Mouse (Mus musculus) liver, embryonic 11.5 days (tissue): ENCODE data around the gene Spata2. TPM values are rescaled to one million over a fixed set of nuclear protein-coding genes. Genes with fewer than 3 reads are reported as not detected.

Experiments used
- ATAC-seq: fragments of 200-750 bp; cut with Nextera tagmentation; replicated peaks from 2 replicates; pipeline ENCODE4 v1.8.0; 2017; ENCODE audit warnings: moderate number of reproducible peaks, mild to moderate bottlenecking, moderate TSS enrichment, moderate library complexity; ENCODE audit not compliant: low FRiP score
- DNase-seq: peaks from one replicate; pipeline ENCODE4 v3.0.0-alpha.2; 2017; ENCODE audit warnings: low spot score
- H3K27ac ChIP-seq: fragments of 300-500 bp; sonication (generic); 2 replicates; pipeline ENCODE4 v1.5.1; 2014; ENCODE audit warnings: mild to moderate bottlenecking, low read depth, low read length, control low read depth
- H3K27me3 ChIP-seq: fragments of 300-500 bp; sonication (generic); replicated peaks from 2 replicates; pipeline ENCODE4 v1.6.1; 2014; ENCODE audit warnings: low read length, mixed read lengths; ENCODE audit not compliant: control insufficient read depth, insufficient read depth
- H3K36me3 ChIP-seq: fragments of 300-500 bp; sonication (generic); 2 replicates; pipeline ENCODE4 v1.6.1; 2014; ENCODE audit warnings: mild to moderate bottlenecking, low read length, moderate library complexity, mixed read lengths; ENCODE audit not compliant: control insufficient read depth, insufficient read depth
- H3K4me1 ChIP-seq: fragments of 300-500 bp; sonication (generic); replicated peaks from 2 replicates; pipeline ENCODE4 v1.6.1; 2014; ENCODE audit warnings: low read length, mixed read lengths; ENCODE audit not compliant: control insufficient read depth, insufficient read depth
- H3K4me2 ChIP-seq: fragments of 300-500 bp; sonication (generic); 2 replicates; pipeline ENCODE4 v1.6.1; 2014; ENCODE audit warnings: mild to moderate bottlenecking, control low read depth, moderate library complexity
- H3K4me3 ChIP-seq: fragments of 300-500 bp; sonication (generic); 2 replicates; pipeline ENCODE4 v1.5.1; 2014; ENCODE audit warnings: low read depth, low read length, control low read depth
- H3K9ac ChIP-seq: fragments of 300-500 bp; sonication (generic); 2 replicates; pipeline ENCODE4 v1.6.1; 2014; ENCODE audit warnings: low read depth, low read length, control low read depth
- H3K9me3 ChIP-seq: fragments of 300-500 bp; sonication (generic); 2 replicates; pipeline ENCODE4 v1.6.1; 2016; ENCODE audit warnings: low read length, inconsistent platforms, mixed read lengths; ENCODE audit not compliant: control insufficient read depth
- WGBS: fragments of 180-500 bp; shearing (Covaris S2); extraction: QIAGEN DNeasy Blood & Tissue Kit; methylation state at CpG from one replicate; pipeline ENCODE4 v1.1.7; 2014; 5-methylcytosine and 5-hydroxymethylcytosine counted together
- polyA plus RNA-seq: library from polyadenylated mRNA; unstranded; fragments of >200 nt; fragmentation: Nextera tagmentation; extraction: Ambion mirVana; gene quantifications from 2 replicates; pipeline ENCODE4 v1.2.1, GENCODE M21; 2014

Spata2 gene
- 16.2 and 17.5 TPM in 2 replicates for polyA plus RNA-seq

DNA sequence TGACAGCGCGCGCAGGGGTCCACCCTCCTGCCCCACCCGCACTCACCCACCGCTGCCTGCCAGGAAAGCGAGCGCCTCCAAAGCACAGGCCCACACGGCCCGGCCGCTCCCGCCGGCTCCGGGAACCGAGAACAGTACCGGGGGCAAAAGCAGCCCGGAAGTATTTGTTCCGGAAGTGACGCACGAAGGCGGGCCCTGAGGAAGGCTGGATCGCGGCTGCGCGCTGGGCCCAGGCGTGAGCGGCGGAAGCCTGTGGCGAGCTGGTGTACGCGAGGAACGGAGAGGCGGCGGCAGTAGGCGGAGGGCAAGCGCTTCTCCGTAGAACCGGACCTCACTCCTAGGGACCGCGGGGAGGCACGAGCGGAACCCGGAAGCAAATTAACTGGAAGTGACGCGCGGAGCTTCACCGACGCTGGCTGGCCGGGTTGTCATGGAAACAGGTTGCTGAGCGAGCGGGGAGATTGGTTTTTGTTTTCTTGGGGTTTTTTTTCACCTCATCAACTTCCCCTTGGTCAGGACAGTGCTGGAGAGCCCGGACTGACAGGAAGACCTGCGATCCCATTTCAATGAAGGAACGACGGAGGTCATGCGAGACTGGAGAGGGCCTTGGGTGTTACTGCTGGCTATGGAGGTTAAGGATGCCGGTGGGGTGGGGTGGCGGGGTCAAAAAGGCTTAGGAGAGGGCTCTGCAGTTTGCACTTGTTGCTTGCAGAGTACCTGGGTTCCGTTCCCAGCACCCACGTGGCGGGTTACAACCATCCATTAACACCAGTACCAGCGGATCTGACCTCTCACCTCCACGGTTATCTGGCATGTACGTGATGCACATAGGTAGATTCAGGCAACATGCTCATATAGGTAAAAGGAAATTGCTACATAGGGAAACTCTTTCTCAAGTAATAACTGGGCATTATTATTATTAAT is at the start of gene Spata2:
Spata2 (minus strand) TSS at position 175 of the 924 bp plus-strand sequence.
- Histone ChIP-seq H3K27me3 (no peaks in the 10 kb centered on the region), H3K4me2 (peak within 1 kb of the TSS; percentile 97), H3K9ac (peak within 1 kb of the TSS; percentile 94), H3K4me1 (peaks cover 12% of the 10 kb centered on the region), H3K27ac (peak within 1 kb of the TSS; percentile 90), H3K4me3 (peak within 1 kb of the TSS; percentile 96), H3K9me3 (no peaks in the 10 kb centered on the region), H3K36me3 (no peaks in the 10 kb centered on the region)
- ATAC-seq (peak; percentile 87), DNase-seq (peak; percentile 91)
- 1% methylated on average over 63 of the region's 63 CpGs for WGBS

DNA sequence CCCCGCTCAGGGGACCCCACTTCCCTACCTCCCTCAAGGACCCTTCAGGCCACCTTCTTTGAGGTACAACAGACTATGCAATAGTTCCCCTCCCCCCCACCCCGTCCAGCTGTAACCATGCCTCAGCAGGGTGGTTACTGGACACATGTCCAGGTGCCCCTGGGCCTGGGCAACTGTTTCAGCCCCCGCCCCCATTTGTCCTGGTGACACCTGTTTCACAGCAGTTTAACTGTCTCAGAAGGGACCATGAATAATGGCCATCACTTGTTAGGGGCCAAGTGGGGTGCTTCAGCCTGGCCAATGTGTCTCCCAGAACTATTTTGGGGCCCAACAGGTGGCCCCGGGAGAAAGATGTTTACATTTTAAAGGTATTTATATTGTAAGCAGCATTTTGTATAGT is 49.7 kb upstream of the Spata2 start:
- Histone ChIP-seq H3K9ac (no peak overlapping the region), H3K36me3 (peaks cover 2% of the 10 kb centered on the region; the same call in 1 of the 2 replicates), H3K9me3 (no peaks in the 10 kb centered on the region), H3K27me3 (peaks cover 29% of the 10 kb centered on the region), H3K4me3 (no peak overlapping the region), H3K4me2 (no peak overlapping the region), H3K27ac (no peak overlapping the region), H3K4me1 (peaks cover 44% of the 10 kb centered on the region)
- DNase-seq (no peak), ATAC-seq (no peak)
- 68% methylated on average over 4 of the region's 4 CpGs for WGBS

DNA sequence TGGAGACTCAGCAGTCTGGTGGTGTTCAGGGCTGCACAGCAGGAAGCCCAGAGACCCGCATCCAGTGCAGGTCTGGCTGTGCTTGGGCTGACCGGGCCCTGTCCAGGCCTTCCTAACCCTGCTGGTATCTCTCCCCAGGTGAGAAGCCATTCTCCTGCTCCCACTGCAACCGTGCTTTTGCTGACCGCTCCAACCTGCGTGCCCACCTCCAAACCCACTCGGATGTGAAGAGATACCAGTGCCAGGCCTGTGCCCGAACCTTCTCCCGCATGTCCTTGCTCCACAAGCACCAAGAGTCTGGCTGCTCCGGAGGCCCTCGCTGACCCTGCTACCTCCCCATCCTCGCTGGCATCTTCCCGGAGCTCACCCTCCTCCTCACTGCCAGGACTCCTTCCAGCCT is 49.1 kb upstream of the Spata2 start:
- Histone ChIP-seq H3K9ac (no peak overlapping the region), H3K36me3 (peaks cover 2% of the 10 kb centered on the region; the same call in 1 of the 2 replicates), H3K4me2 (0 out of 2 replicates have a peak overlapping the region, but pooled peaks have one; percentile 10), H3K4me3 (no peak overlapping the region), H3K4me1 (peaks cover 46% of the 10 kb centered on the region), H3K27ac (no peak overlapping the region), H3K9me3 (no peaks in the 10 kb centered on the region), H3K27me3 (peaks cover 35% of the 10 kb centered on the region)
- DNase-seq (no peak), ATAC-seq (no peak)
- 81% methylated on average over 12 of the region's 12 CpGs for WGBS

DNA sequence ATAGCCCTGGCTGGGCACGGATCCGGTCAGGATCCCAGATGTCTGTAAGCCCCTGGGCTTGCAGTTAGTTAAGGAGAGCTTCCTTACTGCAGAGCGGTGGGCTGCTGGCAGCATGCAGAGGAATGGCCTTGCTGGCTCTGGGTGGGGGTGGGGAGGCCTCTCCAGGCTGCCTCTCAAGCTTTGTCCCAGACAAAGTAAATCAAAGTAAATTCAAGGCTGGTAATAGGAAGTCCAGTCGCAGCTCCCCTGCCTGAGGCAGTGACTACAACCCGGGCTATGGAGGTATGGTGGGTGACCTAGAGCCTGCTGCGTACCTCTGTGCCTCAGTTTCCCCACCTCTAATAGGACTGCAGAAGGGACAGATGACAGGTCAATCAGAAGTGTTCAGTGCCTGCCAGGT is 48.6 kb upstream of the Spata2 start:
- Histone ChIP-seq H3K4me2 (peak overlapping the region; percentile 91), H3K27ac (no peak overlapping the region), H3K36me3 (peaks cover 2% of the 10 kb centered on the region; the same call in 1 of the 2 replicates), H3K4me1 (peaks cover 46% of the 10 kb centered on the region), H3K4me3 (peak overlapping the region; percentile 57; the same call in 1 of the 2 replicates), H3K27me3 (peaks cover 39% of the 10 kb centered on the region), H3K9me3 (no peaks in the 10 kb centered on the region), H3K9ac (no peak overlapping the region)
- ATAC-seq (no peak), DNase-seq (no peak)
- 35% methylated on average over 6 of the region's 6 CpGs for WGBS

DNA sequence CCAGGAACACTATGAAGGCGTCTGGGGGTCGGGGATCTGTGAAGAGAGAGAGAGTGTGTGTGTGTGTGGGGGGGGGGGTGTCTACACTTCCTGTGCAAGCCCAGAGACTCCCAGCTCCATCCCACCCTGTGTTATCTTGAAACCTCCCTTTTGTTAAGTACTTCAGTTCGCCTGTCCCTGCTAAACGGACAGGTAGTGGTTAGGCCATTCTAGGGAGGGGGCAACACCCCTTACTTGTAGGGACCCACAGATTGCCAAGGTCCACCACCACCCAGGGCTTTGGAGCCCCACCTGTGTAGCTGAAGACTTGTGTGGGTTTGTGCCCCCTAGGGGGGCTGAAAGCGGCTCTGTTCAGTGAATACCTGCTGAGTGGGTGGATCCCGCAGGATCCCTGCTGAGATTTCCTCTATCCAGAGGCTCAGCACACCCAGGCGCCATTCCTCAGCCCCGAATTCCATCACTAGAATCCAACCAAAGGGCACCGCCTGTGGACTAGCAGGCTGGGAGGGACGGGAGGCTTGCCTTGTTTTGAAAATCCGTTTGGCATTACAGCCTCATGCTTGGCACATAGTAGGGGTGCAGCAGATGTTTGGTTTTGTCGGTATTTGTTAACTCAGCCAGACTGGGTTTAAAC is 47.9 kb upstream of the Spata2 start:
- Histone ChIP-seq H3K27me3 (peaks cover 45% of the 10 kb centered on the region), H3K36me3 (peaks cover 2% of the 10 kb centered on the region; the same call in 1 of the 2 replicates), H3K4me3 (peak overlapping the region; percentile 57), H3K4me1 (peaks cover 46% of the 10 kb centered on the region), H3K9me3 (no peaks in the 10 kb centered on the region), H3K9ac (no peak overlapping the region; the same call in 1 of the 2 replicates), H3K4me2 (peak overlapping the region; percentile 91), H3K27ac (no peak overlapping the region)
- ATAC-seq: no peak
- WGBS: 33% methylated on average over 12 of the region's 12 CpGs
- DNase-seq: no peak

DNA sequence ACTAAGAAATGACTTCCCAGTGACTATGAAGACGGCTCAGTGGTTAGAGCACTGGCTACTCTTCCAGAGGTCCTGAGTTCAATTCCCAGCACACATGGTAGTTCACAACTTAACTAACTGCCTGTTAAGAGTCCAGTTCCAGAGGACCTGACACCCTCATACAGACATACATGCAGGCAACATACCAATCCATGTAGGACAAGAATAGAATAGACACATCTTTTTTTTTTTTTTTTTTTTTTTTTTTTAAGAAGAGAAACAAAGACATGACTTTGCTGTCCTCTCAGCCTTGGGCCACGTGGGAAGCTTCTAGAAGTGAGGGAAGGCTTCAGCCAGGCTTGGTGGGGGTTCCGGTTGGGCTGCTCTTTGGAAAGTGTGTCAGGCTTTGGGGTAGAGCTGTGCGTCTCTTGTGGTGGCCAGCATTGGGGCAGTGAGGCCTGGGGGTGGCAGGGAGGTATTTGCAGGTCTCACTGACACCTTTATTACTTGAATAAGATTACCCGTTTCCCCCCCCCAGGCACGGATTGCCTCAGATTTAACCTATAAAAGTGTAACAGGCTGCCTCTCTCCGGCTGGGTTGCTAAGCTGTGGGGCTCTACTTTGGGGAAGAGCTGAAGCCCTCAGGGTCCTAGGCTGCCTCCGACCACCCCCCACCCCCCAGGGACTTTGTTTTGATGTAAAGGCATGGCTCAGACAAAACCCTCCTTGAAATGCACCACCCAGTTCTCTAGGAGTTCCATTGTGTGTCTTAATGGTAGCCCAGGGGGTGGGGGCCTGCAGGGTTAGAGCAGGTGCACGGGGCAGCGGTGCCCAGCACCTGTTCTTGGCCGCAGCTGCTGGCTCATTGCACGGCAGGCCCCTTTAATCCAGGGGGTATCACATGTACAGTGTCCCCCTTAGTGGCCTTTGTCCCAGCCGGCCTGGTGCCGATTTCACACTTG is 47.1 kb upstream of the Spata2 start:
- DNase-seq (no peak), ATAC-seq (no peak)
- Histone ChIP-seq H3K36me3 (peaks cover 2% of the 10 kb centered on the region; the same call in 1 of the 2 replicates), H3K4me2 (peak overlapping the region; percentile 91), H3K9ac (peak overlapping the region; percentile 57; the same call in 1 of the 2 replicates), H3K27me3 (peaks cover 45% of the 10 kb centered on the region), H3K9me3 (no peaks in the 10 kb centered on the region), H3K27ac (no peak overlapping the region), H3K4me3 (peak overlapping the region; percentile 57), H3K4me1 (peaks cover 46% of the 10 kb centered on the region)
- WGBS: 39% methylated on average over 14 of the region's 14 CpGs

DNA sequence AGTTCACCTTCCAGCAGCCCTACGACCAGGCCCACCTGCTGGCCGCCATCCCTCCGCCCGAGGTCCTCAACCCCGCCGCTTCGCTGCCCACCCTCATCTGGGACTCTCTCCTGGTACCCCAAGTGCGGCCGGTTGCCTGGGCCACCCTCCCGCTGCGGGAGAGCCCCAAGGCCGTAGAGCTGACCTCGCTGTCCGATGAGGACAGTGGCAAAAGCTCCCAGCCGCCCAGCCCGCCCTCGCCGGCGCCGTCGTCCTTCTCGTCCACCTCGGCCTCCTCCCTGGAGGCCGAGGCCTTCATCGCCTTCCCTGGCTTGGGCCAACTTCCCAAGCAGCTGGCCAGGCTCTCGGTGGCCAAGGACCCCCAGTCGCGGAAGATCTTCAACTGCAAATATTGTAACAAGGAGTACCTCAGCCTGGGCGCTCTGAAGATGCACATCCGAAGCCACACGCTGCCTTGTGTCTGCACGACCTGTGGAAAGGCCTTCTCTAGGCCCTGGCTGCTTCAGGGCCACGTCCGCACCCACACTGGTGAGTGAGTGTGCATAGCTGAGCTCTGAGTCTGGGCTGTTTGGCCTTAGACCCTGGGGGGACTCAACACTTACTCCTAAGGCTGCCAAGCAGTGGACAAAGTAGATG is 46.1 kb upstream of the Spata2 start:
- ATAC-seq (no peak), DNase-seq (peak; percentile 51)
- H3K4me3 ChIP-seq: peak overlapping the region; percentile 57
- peak overlapping the region; percentile 91 for H3K4me2 ChIP-seq
- 36% methylated on average over 34 of the region's 34 CpGs for WGBS
- peaks cover 2% of the 10 kb centered on the region; the same call in 1 of the 2 replicates for H3K36me3 ChIP-seq
- H3K9ac ChIP-seq: peak overlapping the region; percentile 57
- H3K27me3 ChIP-seq: peaks cover 45% of the 10 kb centered on the region
- no peaks in the 10 kb centered on the region for H3K9me3 ChIP-seq
- H3K4me1 ChIP-seq: peaks cover 41% of the 10 kb centered on the region
- peak overlapping the region; percentile 25; the same call in 1 of the 2 replicates for H3K27ac ChIP-seq
